In the genomic region with DNA sequence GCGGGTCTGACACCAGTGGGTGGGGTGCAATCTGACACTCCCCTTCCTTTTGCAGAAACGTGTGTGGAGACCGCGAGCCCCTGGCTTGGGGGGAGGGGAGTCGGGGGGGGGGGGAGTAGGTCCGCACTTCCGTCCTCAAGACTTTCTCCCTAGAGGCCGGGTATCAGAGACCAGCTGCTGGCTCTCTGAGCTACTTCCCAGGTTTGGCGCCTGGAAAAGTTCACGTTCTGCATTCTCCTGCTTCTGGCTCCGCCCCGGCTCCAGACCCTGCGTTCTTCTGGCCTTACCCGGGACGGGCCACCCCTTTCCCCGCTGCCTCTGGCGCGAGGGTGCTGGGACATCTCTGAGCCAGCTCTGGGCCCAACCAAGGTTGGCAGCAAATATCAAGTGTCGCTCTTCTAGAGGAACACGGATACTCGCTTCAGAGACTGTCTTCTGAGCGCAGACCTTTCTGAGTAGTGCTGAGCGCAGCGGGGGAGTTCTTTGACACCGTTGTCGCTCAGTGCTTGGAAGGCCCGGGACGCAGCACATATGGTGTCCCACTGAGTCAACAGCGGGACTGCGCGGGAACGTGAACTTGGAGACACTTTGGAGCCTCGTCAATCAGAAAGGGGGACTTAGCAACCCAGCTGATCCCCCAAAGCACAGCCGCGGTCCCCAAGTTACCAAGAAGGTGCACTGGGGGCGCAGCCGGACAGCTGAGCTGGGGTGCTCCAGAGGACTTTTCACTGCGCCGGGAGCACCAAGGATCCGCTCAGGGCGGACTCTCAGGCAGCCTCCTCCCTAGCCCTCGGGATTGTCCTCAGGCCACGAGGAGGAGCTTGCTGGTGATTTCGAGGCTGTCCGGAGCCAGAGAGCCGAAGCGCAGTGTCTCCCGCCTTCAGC, we compare ENCODE assay signal across 8 mouse cellular contexts. TPM values are rescaled to one million over a fixed set of nuclear protein-coding genes. Genes with fewer than 3 reads are reported as not detected.
A peak's percentile ranks its signal among the peaks of the same experiment; 100 is the strongest.
DNase-seq lines count a peak whose midpoint lies in the region; ATAC-seq lines count a peak whose summit lies in the region.

A gene (plus strand): TSS at position 126 of the 885 bp plus-strand sequence.

- DNase-seq in urinary bladder, adult 18-20 months (ENCODE audit: low spot score in 2 of 2), result peak; percentile 26 to 30
- no peak for DNase-seq in urinary bladder, postnatal 10 days (ENCODE audit: low spot score)
- DNase-seq in heart, postnatal 14 days, result peak; percentile 41 to 49
- peak; percentile 49 for DNase-seq in limb, embryonic 10.5 days (ENCODE audit: low spot score)
- peak; percentile 38 for DNase-seq in testis, postnatal 10 days (ENCODE audit: low spot score)
- no peak for DNase-seq in thymus, postnatal 10 days (ENCODE audit: low spot score in 2 of 2)

- intact Hi-C loops in heart, postnatal 14 days (cut with DNase I), result loop anchor here (2.0 kb wide), 1 partner anchor 76 kb away; no protein-coding TSS in a partner anchor

- peak; percentile 71 for ATAC-seq in forebrain, embryonic 13.5 days
- ATAC-seq in megakaryocyte progenitor cell, adult 5-6 weeks (replicated peaks; ENCODE audit: poor library complexity), result peak; percentile 54

- peaks cover 54% of the 10 kb centered on the region for H3K27me3 ChIP-seq in forebrain, embryonic 13.5 days
- peaks cover 82% of the 10 kb centered on the region for H3K27me3 ChIP-seq in limb, embryonic 10.5 days (ENCODE audit: low read depth, poor library complexity, severe bottlenecking)

- peak within 1 kb of the TSS; percentile 40 for H3K4me3 ChIP-seq in forebrain, embryonic 13.5 days
- H3K4me3 ChIP-seq in limb, embryonic 10.5 days, result peak within 1 kb of the TSS; percentile 55

- WGBS in forebrain, embryonic 13.5 days, result 19% methylated on average over 43 of the region's 48 CpGs
- 13% methylated on average over 44 of the region's 48 CpGs for WGBS in limb, embryonic 10.5 days

- H3K9me3 ChIP-seq in forebrain, embryonic 13.5 days (replicated peaks), result no peaks in the 10 kb centered on the region
- H3K9me3 ChIP-seq in limb, embryonic 10.5 days (replicated peaks), result no peaks in the 10 kb centered on the region

- no peaks in the 10 kb centered on the region for H3K36me3 ChIP-seq in forebrain, embryonic 13.5 days (ENCODE audit: poor library complexity, severe bottlenecking)
- no peaks in the 10 kb centered on the region for H3K36me3 ChIP-seq in limb, embryonic 10.5 days

- H3K27ac ChIP-seq in forebrain, embryonic 13.5 days, result no peak within 1 kb of the TSS
- H3K27ac ChIP-seq in limb, embryonic 10.5 days, result peak within 1 kb of the TSS; percentile 56; the same call in 1 of the 2 replicates

- peak within 1 kb of the TSS; percentile 30; the same call in 1 of the 2 replicates for H3K9ac ChIP-seq in forebrain, embryonic 13.5 days

- peaks cover 6% of the 10 kb centered on the region; the same call in 1 of the 2 replicates for H3K4me1 ChIP-seq in forebrain, embryonic 13.5 days
- H3K4me1 ChIP-seq in limb, embryonic 10.5 days, result no peaks in the 10 kb centered on the region; the same call in 1 of the 2 replicates

- H3K4me2 ChIP-seq in forebrain, embryonic 13.5 days, result peak within 1 kb of the TSS; percentile 80

RNA-seq across cellular contexts. Expression of the gene that starts here (rescaled TPM):
- polyA plus RNA-seq in forebrain, embryonic 13.5 days (2015; fragmentation: Nextera tagmentation; extraction: Ambion mirVana), result 0.46 and 0.47 TPM in 2 replicates
- total RNA-seq in heart, postnatal 14 days (2021), result 1 to 10 TPM; 4.0 to 4.1 TPM
- polyA plus RNA-seq in limb, embryonic 10.5 days (2016; fragmentation: Nextera tagmentation; extraction: Ambion mirVana), result 1.2 TPM in 2 replicates
- 2.7 and 5.7 TPM in 2 replicates for total RNA-seq in megakaryocyte progenitor cell, adult 5-6 weeks (2015)
- 3.5 TPM in 2 replicates for total RNA-seq in megakaryocyte progenitor cell, adult 5-6 weeks (2017)

Comparison
In these comparisons a context has a peak if more than half of its experiments do, and no peak if none do; other contexts are left out.
1. DNase-seq: peak in urinary bladder, adult 18-20 months (2 of 2), heart, postnatal 14 days (2 of 2), limb, embryonic 10.5 days (single experiment) and testis, postnatal 10 days (single experiment); none in urinary bladder, postnatal 10 days (single experiment) and thymus, postnatal 10 days (0 of 2).
2. Peak in ATAC-seq, H3K4me3 ChIP-seq, H3K9ac ChIP-seq and H3K4me2 ChIP-seq in forebrain, embryonic 13.5 days; RNA of the gene not detected or under 1 TPM.